Mouse (Mus musculus): ENCODE results near the gene Tmem210.
A peak's percentile ranks its signal among the peaks of the same experiment; 100 is the strongest.

DNA sequence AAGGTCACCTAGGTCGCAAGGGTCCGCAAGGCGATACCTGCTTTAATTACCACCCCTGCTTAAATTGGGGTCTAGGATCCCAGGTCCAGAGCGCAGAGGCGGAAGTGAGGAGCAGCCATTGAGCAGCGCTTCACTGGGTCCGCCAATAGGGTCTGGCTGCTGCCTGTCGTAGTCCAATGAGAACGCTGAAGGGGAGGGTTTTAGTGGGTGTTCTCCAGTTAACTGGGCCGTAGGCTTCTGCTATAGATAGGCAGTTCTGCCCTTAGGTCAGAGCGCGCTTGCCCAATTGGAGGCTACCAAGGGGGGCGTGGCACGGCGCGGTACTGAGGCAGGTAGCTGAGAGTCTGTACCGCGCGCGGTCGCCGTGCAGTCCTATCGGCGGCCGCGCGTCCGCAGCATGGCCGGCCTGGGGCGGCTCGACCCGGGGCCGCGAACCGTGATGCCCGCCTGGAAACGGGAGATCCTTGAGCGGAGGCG lies 25.6 kb upstream of the Tmem210 start, which contains the start of gene Tprn:
- TF ChIP-seq CTCF (IDR thresholded peaks at IDR 0.05; ENCODE audit: control insufficient read depth, insufficient read depth, insufficient replicate concordance, low read depth, low read length) (no peak), POLR2A (IDR thresholded peaks at IDR 0.05; ENCODE audit: control insufficient read depth, low read depth, low read length) (peak; percentile 72; the same call in 1 of the 2 replicates)

All from testis, adult 2 months (tissue).